Mouse (Mus musculus): Measurements from ENCODE around the gene Vasn. TPM values are rescaled to one million over a fixed set of nuclear protein-coding genes. Genes with fewer than 3 reads are reported as not detected.

Gene Vasn
- polyA plus RNA-seq, 1 experiment from 2014 or later = 9.3 TPM

- H3K4me2 ChIP-seq = no peak overlapping the region
- H3K4me1 ChIP-seq (replicated peaks; ENCODE audit: control insufficient read depth, insufficient read depth, low read length) = peaks cover 76% of the 10 kb centered on the region
- no peak overlapping the region for H3K4me3 ChIP-seq (ENCODE audit: low read depth, low read length)
Measured at GRCm38 (mm10) chr16:4603453-4603837, 36.3 kb upstream of the Vasn start.

GRCm38 (mm10) chr16:4604293-4604837 lies 35.4 kb upstream of the Vasn start:
- Histone ChIP-seq H3K27ac (ENCODE audit: low read depth, low read length) (peak overlapping the region; percentile 38), H3K4me2 (no peak overlapping the region), H3K9ac (ENCODE audit: low read depth, low read length) (no peak overlapping the region), H3K9me3 (ENCODE audit: control insufficient read depth, low read length) (no peaks in the 10 kb centered on the region), H3K27me3 (replicated peaks; ENCODE audit: control insufficient read depth, insufficient read depth, low read length) (no peaks in the 10 kb centered on the region), H3K4me3 (ENCODE audit: low read depth, low read length) (no peak overlapping the region), H3K4me1 (replicated peaks; ENCODE audit: control insufficient read depth, insufficient read depth, low read length) (peaks cover 68% of the 10 kb centered on the region), H3K36me3 (ENCODE audit: control insufficient read depth, insufficient read depth, low read length) (no peaks in the 10 kb centered on the region; the same call in 1 of the 2 replicates)
- no peak for ATAC-seq (replicated peaks; ENCODE audit: low FRiP score)
- DNase-seq (ENCODE audit: low spot score) = no peak
- WGBS = 68% methylated on average over 11 of the region's 11 CpGs

More at GRCm38 (mm10) chr16:4603453-4603837, 36.3 kb upstream of the Vasn start:
- no peaks in the 10 kb centered on the region for H3K36me3 ChIP-seq (ENCODE audit: control insufficient read depth, insufficient read depth, low read length)
- H3K9ac ChIP-seq (ENCODE audit: low read depth, low read length) = no peak overlapping the region
- no peak for ATAC-seq (replicated peaks; ENCODE audit: low FRiP score)
- peak overlapping the region; percentile 44 for H3K27ac ChIP-seq (ENCODE audit: low read depth, low read length)
- no peaks in the 10 kb centered on the region for H3K9me3 ChIP-seq (ENCODE audit: control insufficient read depth, low read length)
- H3K27me3 ChIP-seq (replicated peaks; ENCODE audit: control insufficient read depth, insufficient read depth, low read length) = no peaks in the 10 kb centered on the region
- 88% methylated on average over 1 of the region's 1 CpGs for WGBS
- DNase-seq (ENCODE audit: low spot score) = no peak

GRCm38 (mm10) chr16:4605514-4606131 lies 34.1 kb upstream of the Vasn start:
- Histone ChIP-seq H3K27me3 (replicated peaks; ENCODE audit: control insufficient read depth, insufficient read depth, low read length) (no peaks in the 10 kb centered on the region), H3K4me2 (no peak overlapping the region), H3K4me1 (replicated peaks; ENCODE audit: control insufficient read depth, insufficient read depth, low read length) (peaks cover 61% of the 10 kb centered on the region), H3K27ac (ENCODE audit: low read depth, low read length) (peak overlapping the region; percentile 52; the same call in 1 of the 2 replicates), H3K9me3 (ENCODE audit: control insufficient read depth, low read length) (no peaks in the 10 kb centered on the region), H3K4me3 (ENCODE audit: low read depth, low read length) (no peak overlapping the region), H3K9ac (ENCODE audit: low read depth, low read length) (no peak overlapping the region), H3K36me3 (ENCODE audit: control insufficient read depth, insufficient read depth, low read length) (no peaks in the 10 kb centered on the region; the same call in 1 of the 2 replicates)
- ATAC-seq (replicated peaks; ENCODE audit: low FRiP score) = no peak
- DNase-seq (ENCODE audit: low spot score) = no peak
- WGBS = 70% methylated on average over 13 of the region's 13 CpGs

GRCm38 (mm10) chr16:4606431-4607084 lies 33.2 kb upstream of the Vasn start:
- Histone ChIP-seq H3K27me3 (replicated peaks; ENCODE audit: control insufficient read depth, insufficient read depth, low read length) (no peaks in the 10 kb centered on the region), H3K36me3 (ENCODE audit: control insufficient read depth, insufficient read depth, low read length) (peaks cover 6% of the 10 kb centered on the region), H3K27ac (ENCODE audit: low read depth, low read length) (no peak overlapping the region), H3K4me3 (ENCODE audit: low read depth, low read length) (no peak overlapping the region), H3K9ac (ENCODE audit: low read depth, low read length) (no peak overlapping the region), H3K4me1 (replicated peaks; ENCODE audit: control insufficient read depth, insufficient read depth, low read length) (peaks cover 52% of the 10 kb centered on the region), H3K9me3 (ENCODE audit: control insufficient read depth, low read length) (no peaks in the 10 kb centered on the region), H3K4me2 (no peak overlapping the region)
- 27% methylated on average over 5 of the region's 5 CpGs for WGBS
- ATAC-seq (replicated peaks; ENCODE audit: low FRiP score) = peak; percentile 27; the same call in 1 of the 2 replicates
- DNase-seq (ENCODE audit: low spot score) = no peak

GRCm38 (mm10) chr16:4607818-4608531 lies 31.8 kb upstream of the Vasn start:
- H3K27ac ChIP-seq (ENCODE audit: low read depth, low read length) = no peak overlapping the region
- H3K9me3 ChIP-seq (ENCODE audit: control insufficient read depth, low read length) = no peaks in the 10 kb centered on the region
- 50% methylated on average over 9 of the region's 9 CpGs for WGBS
- H3K4me3 ChIP-seq (ENCODE audit: low read depth, low read length) = no peak overlapping the region
- no peaks in the 10 kb centered on the region for H3K27me3 ChIP-seq (replicated peaks; ENCODE audit: control insufficient read depth, insufficient read depth, low read length)
- ATAC-seq (replicated peaks; ENCODE audit: low FRiP score) (peak; percentile 38), DNase-seq (ENCODE audit: low spot score) (peak; percentile 75)
- H3K4me1 ChIP-seq (replicated peaks; ENCODE audit: control insufficient read depth, insufficient read depth, low read length) = peaks cover 41% of the 10 kb centered on the region
- H3K4me2 ChIP-seq = no peak overlapping the region
- no peak overlapping the region for H3K9ac ChIP-seq (ENCODE audit: low read depth, low read length)
- peaks cover 11% of the 10 kb centered on the region for H3K36me3 ChIP-seq (ENCODE audit: control insufficient read depth, insufficient read depth, low read length)

GRCm38 (mm10) chr16:4608532-4609059 lies 31.1 kb upstream of the Vasn start:
- no peak for ATAC-seq (replicated peaks; ENCODE audit: low FRiP score)

GRCm38 (mm10) chr16:4611193-4611592 lies 28.5 kb upstream of the Vasn start:
- Histone ChIP-seq H3K4me2 (no peak overlapping the region), H3K27ac (ENCODE audit: low read depth, low read length) (no peak overlapping the region), H3K4me3 (ENCODE audit: low read depth, low read length) (no peak overlapping the region), H3K4me1 (replicated peaks; ENCODE audit: control insufficient read depth, insufficient read depth, low read length) (peaks cover 12% of the 10 kb centered on the region), H3K36me3 (ENCODE audit: control insufficient read depth, insufficient read depth, low read length) (peaks cover 24% of the 10 kb centered on the region), H3K27me3 (replicated peaks; ENCODE audit: control insufficient read depth, insufficient read depth, low read length) (no peaks in the 10 kb centered on the region), H3K9me3 (ENCODE audit: control insufficient read depth, low read length) (no peaks in the 10 kb centered on the region), H3K9ac (ENCODE audit: low read depth, low read length) (no peak overlapping the region)
- 84% methylated on average over 5 of the region's 5 CpGs for WGBS
- ATAC-seq (replicated peaks; ENCODE audit: low FRiP score) (no peak), DNase-seq (ENCODE audit: low spot score) (no peak)

More at GRCm38 (mm10) chr16:4608532-4609059, 31.1 kb upstream of the Vasn start:
- Histone ChIP-seq H3K36me3 (ENCODE audit: control insufficient read depth, insufficient read depth, low read length) (peaks cover 15% of the 10 kb centered on the region), H3K27me3 (replicated peaks; ENCODE audit: control insufficient read depth, insufficient read depth, low read length) (no peaks in the 10 kb centered on the region), H3K4me1 (replicated peaks; ENCODE audit: control insufficient read depth, insufficient read depth, low read length) (peaks cover 35% of the 10 kb centered on the region), H3K4me2 (no peak overlapping the region), H3K9ac (ENCODE audit: low read depth, low read length) (no peak overlapping the region), H3K4me3 (ENCODE audit: low read depth, low read length) (no peak overlapping the region), H3K9me3 (ENCODE audit: control insufficient read depth, low read length) (no peaks in the 10 kb centered on the region), H3K27ac (ENCODE audit: low read depth, low read length) (no peak overlapping the region)
- no peak for DNase-seq (ENCODE audit: low spot score)
- WGBS = 83% methylated on average over 19 of the region's 19 CpGs

- no peaks in the 10 kb centered on the region for H3K27me3 ChIP-seq (replicated peaks; ENCODE audit: control insufficient read depth, insufficient read depth, low read length)
- peaks cover 24% of the 10 kb centered on the region for H3K36me3 ChIP-seq (ENCODE audit: control insufficient read depth, insufficient read depth, low read length)
- 89% methylated on average over 7 of the region's 7 CpGs for WGBS
- H3K27ac ChIP-seq (ENCODE audit: low read depth, low read length) = no peak overlapping the region
- peaks cover 7% of the 10 kb centered on the region for H3K4me1 ChIP-seq (replicated peaks; ENCODE audit: control insufficient read depth, insufficient read depth, low read length)
- no peaks in the 10 kb centered on the region for H3K9me3 ChIP-seq (ENCODE audit: control insufficient read depth, low read length)
- no peak overlapping the region for H3K4me2 ChIP-seq
- no peak for ATAC-seq (replicated peaks; ENCODE audit: low FRiP score)
- H3K9ac ChIP-seq (ENCODE audit: low read depth, low read length) = no peak overlapping the region
- no peak for DNase-seq (ENCODE audit: low spot score)
- no peak overlapping the region for H3K4me3 ChIP-seq (ENCODE audit: low read depth, low read length)
Measured at GRCm38 (mm10) chr16:4611676-4612075, 28.1 kb upstream of the Vasn start.

Measured in liver, embryonic 11.5 days (tissue).